16 mouse cellular contexts compared by ENCODE assay signal in the genomic region with DNA sequence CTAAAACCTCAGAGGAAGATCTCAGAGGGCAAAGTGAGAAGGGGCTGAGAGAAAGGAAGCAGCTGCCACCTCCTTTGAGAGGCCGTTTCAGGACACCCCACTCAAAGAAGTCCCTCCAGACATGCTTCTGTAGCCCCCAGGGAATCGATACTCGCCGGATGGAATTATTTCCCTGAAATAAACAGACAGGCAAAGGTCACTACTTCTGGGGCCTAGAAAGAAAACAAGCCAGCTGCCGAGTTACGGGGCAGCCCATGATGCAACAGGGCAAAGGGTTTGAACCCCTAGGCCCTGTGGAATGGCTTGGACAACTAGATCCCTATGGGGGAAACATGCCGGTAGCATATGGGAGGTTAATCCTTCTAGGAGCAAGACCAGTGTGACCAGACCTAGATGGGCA. TPM values are rescaled to one million over a fixed set of nuclear protein-coding genes. Genes with fewer than 3 reads are reported as not detected.
DNase-seq lines count a peak whose midpoint lies in the region; ATAC-seq and TF ChIP-seq lines count a peak whose summit lies in the region.
"Had no signal": no experiment of that assay in that cellular context is flagged by ENCODE, and none has a peak within 500 bp of the region (broad histone marks: within the 10 kb centered on the region; RNA-seq: fewer than 3 reads in every experiment).

No protein-coding gene starts in this region.

- peaks cover 13% of the 10 kb centered on the region for H3K4me1 ChIP-seq in heart, adult 2 months (ENCODE audit: control insufficient read depth, insufficient read depth, low read length)
- peaks cover 16% of the 10 kb centered on the region for H3K4me1 ChIP-seq in liver, postnatal 0 days (ENCODE audit: insufficient read depth)
- no peaks in the 10 kb centered on the region for H3K4me1 ChIP-seq in midbrain, postnatal 0 days (ENCODE audit: insufficient read depth, low read length)

- no peak overlapping the region for H3K4me2 ChIP-seq in liver, postnatal 0 days (ENCODE audit: low read depth, low read length)
- H3K4me2 ChIP-seq in midbrain, postnatal 0 days (ENCODE audit: low read depth, low read length, poor library complexity, severe bottlenecking) = no peak overlapping the region
- H3K4me2 ChIP-seq: embryonic facial prominence, embryonic 12.5 days; neural tube, embryonic 12.5 days had no signal

- H3K27me3 ChIP-seq in heart, adult 2 months (ENCODE audit: control insufficient read depth, insufficient read depth, low read length) = no peaks in the 10 kb centered on the region
- H3K27me3 ChIP-seq in liver, postnatal 0 days (ENCODE audit: insufficient read depth, low read length) = no peaks in the 10 kb centered on the region
- H3K27me3 ChIP-seq in midbrain, postnatal 0 days (ENCODE audit: insufficient read depth, low read length) = no peaks in the 10 kb centered on the region
- H3K27me3 ChIP-seq: embryonic facial prominence, embryonic 12.5 days; neural tube, embryonic 12.5 days; Patski had no signal

- no peak overlapping the region; the same call in 1 of the 2 replicates for H3K27ac ChIP-seq in heart, adult 2 months
- peak overlapping the region; percentile 12; the same call in 1 of the 2 replicates for H3K27ac ChIP-seq in left cerebral cortex, adult 2 months
- peak overlapping the region; percentile 39; the same call in 1 of the 2 replicates for H3K27ac ChIP-seq in liver, postnatal 0 days (ENCODE audit: low read depth)
- H3K27ac ChIP-seq in midbrain, postnatal 0 days (ENCODE audit: low read depth, low read length) = no peak overlapping the region
- H3K27ac ChIP-seq: embryonic facial prominence, embryonic 12.5 days; hindbrain, postnatal 0 days; neural tube, embryonic 12.5 days had no signal

- H3K9ac ChIP-seq in heart, adult 2 months (ENCODE audit: low read depth, low read length) = no peak overlapping the region
- H3K9ac ChIP-seq in liver, postnatal 0 days (replicated peaks) = peak overlapping the region; percentile 16; the same call in 1 of the 2 replicates
- no peak overlapping the region for H3K9ac ChIP-seq in midbrain, postnatal 0 days (replicated peaks; ENCODE audit: low read length, poor library complexity, severe bottlenecking)
- H3K9ac ChIP-seq: embryonic facial prominence, embryonic 12.5 days; neural tube, embryonic 12.5 days had no signal

- no peak for TF ChIP-seq CTCF in heart, adult 2 months (IDR thresholded peaks at IDR 0.05)
- TF ChIP-seq CTCF in left cerebral cortex, adult 2 months (IDR thresholded peaks at IDR 0.05) = no peak
- TF ChIP-seq CTCF in liver, postnatal 0 days (IDR thresholded peaks at IDR 0.05; ENCODE audit: low read depth) = no peak
- TF ChIP-seq CTCF in midbrain, postnatal 0 days (IDR thresholded peaks at IDR 0.05) = no peak

- H3K9me3 ChIP-seq in liver, postnatal 0 days (ENCODE audit: low read length) = no peaks in the 10 kb centered on the region
- H3K9me3 ChIP-seq in midbrain, postnatal 0 days (ENCODE audit: low read length) = no peaks in the 10 kb centered on the region
- H3K9me3 ChIP-seq: embryonic facial prominence, embryonic 12.5 days; neural tube, embryonic 12.5 days had no signal

- peak; percentile 37 to 39 for DNase-seq in heart, adult 2 months
- no peak for DNase-seq in heart, postnatal 4 days
- no peak for DNase-seq in left cerebral cortex, adult 2 months (ENCODE audit: extremely low spot score in 1 of 2, low spot score in 2 of 2)
- no peak for DNase-seq in left cerebral cortex, adult 8-10 months (ENCODE audit: low spot score in 2 of 2)
- peak; percentile 57 for DNase-seq in kidney, adult 9 months
- DNase-seq in liver, postnatal 0 days = no peak
- no peak for DNase-seq in adrenal gland, postnatal 36 days
- no peak for DNase-seq in midbrain, postnatal 0 days (ENCODE audit: low spot score)
- DNase-seq: cerebellum, postnatal 36 days; gastrocnemius, postnatal 25 days; layer of hippocampus, postnatal 36 days; right cerebral cortex, postnatal 25 days had no signal

- H3K36me3 ChIP-seq in heart, adult 2 months (ENCODE audit: control insufficient read depth, insufficient read depth, low read length) = no peaks in the 10 kb centered on the region
- H3K36me3 ChIP-seq in liver, postnatal 0 days (replicated peaks; ENCODE audit: insufficient read depth, low read length) = no peaks in the 10 kb centered on the region
- no peaks in the 10 kb centered on the region for H3K36me3 ChIP-seq in midbrain, postnatal 0 days (ENCODE audit: insufficient read depth, low read length)

- WGBS in heart, adult 2 months = 48% methylated on average over 7 of the region's 7 CpGs
- whole genome bisulfite sequencing in liver, postnatal 0 days (ENCODE audit: insufficient replicate concordance) = 39% methylated on average over 7 of the region's 7 CpGs
- 70% methylated on average over 7 of the region's 7 CpGs for WGBS in midbrain, postnatal 0 days

- H3K4me3 ChIP-seq in heart, adult 2 months = no peak overlapping the region
- H3K4me3 ChIP-seq in left cerebral cortex, adult 2 months = no peak overlapping the region
- no peak overlapping the region for H3K4me3 ChIP-seq in liver, postnatal 0 days (ENCODE audit: low read depth, low read length)
- H3K4me3 ChIP-seq in midbrain, postnatal 0 days (ENCODE audit: low read depth, low read length) = no peak overlapping the region
- H3K4me3 ChIP-seq: embryonic facial prominence, embryonic 12.5 days; neural tube, embryonic 12.5 days had no signal

- ATAC-seq in liver, postnatal 0 days = peak; percentile 74
- ATAC-seq in midbrain, postnatal 0 days (ENCODE audit: low FRiP score) = no peak
- ATAC-seq: hindbrain, postnatal 0 days; Patski had no signal

- no peak for TF ChIP-seq POLR2A in heart, adult 2 months (IDR thresholded peaks at IDR 0.05; ENCODE audit: insufficient read depth, low read depth, low read length)

- 0 out of 2 replicates have a peak, but pooled peaks cover 3% of the 10 kb centered on the region for H3K79me2 ChIP-seq in heart, adult 2 months (replicated peaks; ENCODE audit: control insufficient read depth, insufficient read depth, low read length)

- intact Hi-C loops in heart, adult 2 months (cut with DNase I) = no loop called here
- intact Hi-C loops in left cerebral cortex, adult 2 months (cut with DNase I) = no loop called here

- TF ChIP-seq EP300 in heart, adult 2 months (IDR thresholded peaks at IDR 0.05; ENCODE audit: insufficient read depth, low read depth, low read length) = no peak
- no peak for TF ChIP-seq EP300 in liver, postnatal 0 days (IDR thresholded peaks at IDR 0.05; ENCODE audit: low read depth)

RNA-seq across cellular contexts. Expression of a gene that starts 16.0 kb away (rescaled TPM):
- 10 to 100 TPM; 27.0 to 29.0 TPM for total RNA-seq in heart, adult 2 months (2021)
- 15.3 and 32.0 TPM in 2 replicates for polyA plus RNA-seq in heart, adult 2 months (2012; rRNA removed)
- 10 to 100 TPM; 39.5 to 45.8 TPM for total RNA-seq in heart, postnatal 4 days (2021)
- 10 to 100 TPM; 72.9 to 87.5 TPM for total RNA-seq in left cerebral cortex, adult 2 months (2021)
- 10 to 100 TPM; 53.0 to 67.6 (median 60.4) TPM for total RNA-seq in left cerebral cortex, adult 8-10 months (2022)
- 0.13 and 0.20 TPM in 2 replicates for polyA plus RNA-seq in liver, postnatal 0 days (2015; fragmentation: Nextera tagmentation; extraction: Ambion mirVana)
- 1 to 10 TPM; 5.6 to 7.7 TPM for total RNA-seq in adrenal gland, postnatal 36 days (2021)
- total RNA-seq in midbrain, postnatal 0 days (2014; rRNA removed) = 21.1 and 37.9 TPM in 2 replicates
- polyA plus RNA-seq in midbrain, postnatal 0 days (2015; fragmentation: Nextera tagmentation; extraction: Ambion mirVana) = 2.2 and 2.7 TPM in 2 replicates

Comparison
In these comparisons a context has a peak if more than half of its experiments do, and no peak if none do; other contexts are left out.
1. DNase-seq: peak in heart, adult 2 months (2 of 2) and kidney, adult 9 months (single experiment); none in heart, postnatal 4 days (single experiment), left cerebral cortex, adult 2 months (0 of 2), left cerebral cortex, adult 8-10 months (0 of 2), liver, postnatal 0 days (single experiment), adrenal gland, postnatal 36 days (0 of 2) and midbrain, postnatal 0 days (single experiment).
2. H3K27ac ChIP-seq: peak in left cerebral cortex, adult 2 months (single experiment) and liver, postnatal 0 days (single experiment); none in heart, adult 2 months (single experiment) and midbrain, postnatal 0 days (single experiment).